11 mouse cellular contexts compared by ENCODE assay signal in genomic region chr19:53080921-53081320, GRCm38 (mm10). TPM values are rescaled to one million over a fixed set of nuclear protein-coding genes. Genes with fewer than 3 reads are reported as not detected.
DNase-seq lines count a peak whose midpoint lies in the region; ATAC-seq and TF ChIP-seq lines count a peak whose summit lies in the region.
"Had no signal": no experiment of that assay in that cellular context is flagged by ENCODE, and none has a peak within 500 bp of the region (broad histone marks: within the 10 kb centered on the region; RNA-seq: fewer than 3 reads in every experiment).

No protein-coding gene starts in this region.

- no peak overlapping the region for H3K27ac ChIP-seq in forebrain, postnatal 0 days (ENCODE audit: low read depth, low read length)
- no peak overlapping the region for H3K27ac ChIP-seq in forebrain, embryonic 11.5 days (ENCODE audit: low read depth, low read length)
- H3K27ac ChIP-seq in intestine, embryonic 15.5 days = peak overlapping the region; percentile 89
- H3K27ac ChIP-seq in limb, embryonic 12.5 days = peak overlapping the region; percentile 92
- H3K27ac ChIP-seq: neural tube, embryonic 13.5 days had no signal

- no peak overlapping the region for H3K4me2 ChIP-seq in forebrain, postnatal 0 days (ENCODE audit: low read depth)
- H3K4me2 ChIP-seq in forebrain, embryonic 11.5 days (ENCODE audit: low read depth, low read length, severe bottlenecking) = no peak overlapping the region
- peak overlapping the region; percentile 41 for H3K4me2 ChIP-seq in intestine, embryonic 15.5 days (replicated peaks)
- peak overlapping the region; percentile 26 for H3K4me2 ChIP-seq in limb, embryonic 12.5 days
- H3K4me2 ChIP-seq: neural tube, embryonic 13.5 days had no signal

- H3K4me3 ChIP-seq in forebrain, postnatal 0 days (ENCODE audit: low read depth, low read length) = no peak overlapping the region
- no peak overlapping the region for H3K4me3 ChIP-seq in forebrain, embryonic 11.5 days (ENCODE audit: low read depth, low read length)
- no peak overlapping the region for H3K4me3 ChIP-seq in intestine, embryonic 15.5 days (replicated peaks)
- no peak overlapping the region for H3K4me3 ChIP-seq in limb, embryonic 12.5 days (replicated peaks)
- H3K4me3 ChIP-seq: neural tube, embryonic 13.5 days had no signal

- H3K4me1 ChIP-seq in forebrain, postnatal 0 days (ENCODE audit: insufficient read depth) = 0 out of 2 replicates have a peak, but pooled peaks cover 7% of the 10 kb centered on the region
- H3K4me1 ChIP-seq in forebrain, embryonic 11.5 days (replicated peaks; ENCODE audit: control insufficient read depth, insufficient read depth, low read length) = no peaks in the 10 kb centered on the region
- H3K4me1 ChIP-seq in intestine, embryonic 15.5 days (replicated peaks) = peaks cover 35% of the 10 kb centered on the region
- H3K4me1 ChIP-seq in limb, embryonic 12.5 days (replicated peaks) = peaks cover 66% of the 10 kb centered on the region

- ATAC-seq in forebrain, postnatal 0 days = no peak
- ATAC-seq in forebrain, embryonic 11.5 days (replicated peaks; ENCODE audit: low FRiP score) = no peak
- ATAC-seq in intestine, embryonic 15.5 days = peak; percentile 84
- peak; percentile 82 for ATAC-seq in limb, embryonic 12.5 days (ENCODE audit: insufficient number of reproducible peaks, insufficient read depth, low FRiP score, low TSS enrichment, low read depth)
- ATAC-seq in activated CD4-positive, CD25-positive, alpha-beta regulatory T cell, adult 4 months = no peak

- no peaks in the 10 kb centered on the region for H3K9me3 ChIP-seq in forebrain, postnatal 0 days (ENCODE audit: low read length)
- no peaks in the 10 kb centered on the region for H3K9me3 ChIP-seq in forebrain, embryonic 11.5 days (ENCODE audit: control insufficient read depth, low read length)
- no peaks in the 10 kb centered on the region for H3K9me3 ChIP-seq in intestine, embryonic 15.5 days
- H3K9me3 ChIP-seq in limb, embryonic 12.5 days = no peaks in the 10 kb centered on the region
- H3K9me3 ChIP-seq: neural tube, embryonic 13.5 days had no signal

- H3K36me3 ChIP-seq in forebrain, postnatal 0 days (ENCODE audit: insufficient read depth) = no peaks in the 10 kb centered on the region
- H3K36me3 ChIP-seq in forebrain, embryonic 11.5 days (ENCODE audit: control insufficient read depth, insufficient read depth, low read length) = no peaks in the 10 kb centered on the region
- H3K36me3 ChIP-seq in intestine, embryonic 15.5 days = no peaks in the 10 kb centered on the region
- H3K36me3 ChIP-seq in limb, embryonic 12.5 days = no peaks in the 10 kb centered on the region
- H3K36me3 ChIP-seq: neural tube, embryonic 13.5 days had no signal

- no peak for DNase-seq in forebrain, postnatal 0 days
- no peak for DNase-seq in forebrain, embryonic 11.5 days (ENCODE audit: low spot score)
- peak; percentile 64 for DNase-seq in cerebellum, adult 8-10 months
- no peak for DNase-seq in spleen, postnatal 4 days (ENCODE audit: low spot score in 2 of 2)
- no peak for DNase-seq in spleen, postnatal 14 days (ENCODE audit: low spot score in 2 of 2)
- DNase-seq: heart, postnatal 10 days; lung, postnatal 36 days had no signal

- H3K9ac ChIP-seq in forebrain, postnatal 0 days = no peak overlapping the region
- H3K9ac ChIP-seq in forebrain, embryonic 11.5 days (ENCODE audit: low read length) = no peak overlapping the region
- no peak overlapping the region for H3K9ac ChIP-seq in intestine, embryonic 15.5 days
- H3K9ac ChIP-seq in limb, embryonic 12.5 days (replicated peaks) = no peak overlapping the region
- H3K9ac ChIP-seq: neural tube, embryonic 13.5 days had no signal

- WGBS in forebrain, postnatal 0 days = 36% methylated on average over 6 of the region's 6 CpGs
- 41% methylated on average over 6 of the region's 6 CpGs for WGBS in forebrain, embryonic 11.5 days
- WGBS in intestine, embryonic 15.5 days = 16% methylated on average over 6 of the region's 6 CpGs
- WGBS in limb, embryonic 12.5 days = 1% methylated on average over 6 of the region's 6 CpGs

- no peaks in the 10 kb centered on the region for H3K27me3 ChIP-seq in forebrain, postnatal 0 days (ENCODE audit: insufficient read depth, low read length)
- no peaks in the 10 kb centered on the region for H3K27me3 ChIP-seq in forebrain, embryonic 11.5 days (ENCODE audit: control insufficient read depth, insufficient read depth, low read length)
- H3K27me3 ChIP-seq in intestine, embryonic 15.5 days (replicated peaks) = no peaks in the 10 kb centered on the region
- no peaks in the 10 kb centered on the region for H3K27me3 ChIP-seq in limb, embryonic 12.5 days
- H3K27me3 ChIP-seq: neural tube, embryonic 13.5 days had no signal

- TF ChIP-seq CTCF in forebrain, postnatal 0 days (IDR thresholded peaks at IDR 0.05; ENCODE audit: low read depth) = 0 out of 2 replicates have a peak, but pooled peaks have one; percentile 7

RNA-seq across cellular contexts. Expression of gene Xpnpep1, which starts 40.9 kb away (rescaled TPM):
- 93.3 and 103 TPM in 2 replicates for total RNA-seq in forebrain, postnatal 0 days (2014; rRNA removed)
- 138 and 141 TPM in 2 replicates for polyA plus RNA-seq in forebrain, postnatal 0 days (2015; fragmentation: Nextera tagmentation; extraction: Ambion mirVana)
- polyA plus RNA-seq in forebrain, embryonic 11.5 days (2014; fragmentation: Nextera tagmentation; extraction: Ambion mirVana) = 150 and 168 TPM in 2 replicates
- polyA plus RNA-seq in intestine, embryonic 15.5 days (2015; fragmentation: Nextera tagmentation; extraction: Ambion mirVana) = 182 and 206 TPM in 2 replicates
- 146 and 150 TPM in 2 replicates for polyA plus RNA-seq in limb, embryonic 12.5 days (2016; fragmentation: Nextera tagmentation; extraction: Ambion mirVana)
- polyA plus RNA-seq in activated CD4-positive, CD25-positive, alpha-beta regulatory T cell, adult 4 months (2017; shearing (Covaris generic)) = 10 to 100 TPM; 56.2 to 64.9 TPM

RNA-seq across cellular contexts. Expression of gene Add3, which starts 59.3 kb away (rescaled TPM):
- 51.9 and 52.6 TPM in 2 replicates for total RNA-seq in forebrain, postnatal 0 days (2014; rRNA removed)
- 35.9 and 52.3 TPM in 2 replicates for polyA plus RNA-seq in forebrain, postnatal 0 days (2015; fragmentation: Nextera tagmentation; extraction: Ambion mirVana)
- polyA plus RNA-seq in forebrain, embryonic 11.5 days (2014; fragmentation: Nextera tagmentation; extraction: Ambion mirVana) = 59.3 and 61.5 TPM in 2 replicates
- 119 and 133 TPM in 2 replicates for polyA plus RNA-seq in intestine, embryonic 15.5 days (2015; fragmentation: Nextera tagmentation; extraction: Ambion mirVana)
- polyA plus RNA-seq in limb, embryonic 12.5 days (2016; fragmentation: Nextera tagmentation; extraction: Ambion mirVana) = 80.5 and 83.8 TPM in 2 replicates
- polyA plus RNA-seq in activated CD4-positive, CD25-positive, alpha-beta regulatory T cell, adult 4 months (2017; shearing (Covaris generic)) = 100 to 1,000 TPM; 113 to 128 TPM

Comparison
In these comparisons a context has a peak if more than half of its experiments do, and no peak if none do; other contexts are left out.
1. ATAC-seq: peak in intestine, embryonic 15.5 days (single experiment) and limb, embryonic 12.5 days (single experiment); none in forebrain, postnatal 0 days (single experiment), forebrain, embryonic 11.5 days (single experiment) and activated CD4-positive, CD25-positive, alpha-beta regulatory T cell, adult 4 months (single experiment).
2. H3K27ac ChIP-seq: peak in intestine, embryonic 15.5 days (single experiment) and limb, embryonic 12.5 days (single experiment); none in forebrain, postnatal 0 days (single experiment) and forebrain, embryonic 11.5 days (single experiment).
3. H3K4me2 ChIP-seq: peak in intestine, embryonic 15.5 days (single experiment) and limb, embryonic 12.5 days (single experiment); none in forebrain, postnatal 0 days (single experiment) and forebrain, embryonic 11.5 days (single experiment).